Mouse (Mus musculus) liver, postnatal 0 days (tissue): ENCODE measurements at regions not wholly inside any gene's neighbourhood (a gene's known extent, or its start where the extent isn't known, plus 50 kb on each side); places are given as distances from the start of the nearest gene placed in this dataset.

Source experiments
- ATAC-seq: fragments of 200-750 bp; cut with Nextera tagmentation; 2 replicates; pipeline ENCODE4 v1.8.0; 2017; ENCODE audit warnings: mild to moderate bottlenecking, moderate library complexity
- DNase-seq: peaks from one replicate; pipeline ENCODE4 v3.0.0-alpha.2; 2016
- H3K27ac ChIP-seq: fragments of 300-500 bp; sonication (generic); 2 replicates; pipeline ENCODE4 v1.5.1; 2014; ENCODE audit warnings: antibody characterized with exemption, moderate library complexity, mild to moderate bottlenecking, low read depth
- H3K27me3 ChIP-seq: fragments of 300-500 bp; sonication (generic); 2 replicates; pipeline ENCODE4 v1.6.1; 2014; ENCODE audit warnings: low read length, control low read depth, mixed read lengths; ENCODE audit not compliant: insufficient read depth
- H3K36me3 ChIP-seq: fragments of 300-500 bp; sonication (generic); replicated peaks from 2 replicates; pipeline ENCODE4 v1.6.1; 2014; ENCODE audit warnings: mild to moderate bottlenecking, control low read depth, low read length, moderate library complexity, mixed read lengths; ENCODE audit not compliant: insufficient read depth
- H3K4me1 ChIP-seq: fragments of 300-500 bp; sonication (generic); 2 replicates; pipeline ENCODE4 v1.6.1; 2014; ENCODE audit warnings: antibody characterized with exemption, mild to moderate bottlenecking, control low read depth; ENCODE audit not compliant: insufficient read depth
- H3K4me2 ChIP-seq: fragments of 300-500 bp; sonication (generic); 2 replicates; pipeline ENCODE4 v1.6.1; 2014; ENCODE audit warnings: low read depth, mild to moderate bottlenecking, low read length, moderate library complexity, mixed read lengths
- H3K4me3 ChIP-seq: fragments of 300-500 bp; sonication (generic); 2 replicates; pipeline ENCODE4 v1.5.1; 2014; ENCODE audit warnings: low read depth, low read length
- H3K9ac ChIP-seq: fragments of 300-500 bp; sonication (generic); replicated peaks from 2 replicates; pipeline ENCODE4 v1.6.1; 2014; ENCODE audit warnings: mild to moderate bottlenecking, moderate library complexity
- H3K9me3 ChIP-seq: fragments of 300-500 bp; sonication (generic); 2 replicates; pipeline ENCODE4 v1.6.1; 2016; ENCODE audit warnings: mild to moderate bottlenecking, control low read depth, low read length, mixed read lengths
- CTCF ChIP-seq: sonication (generic); IDR thresholded peaks from 2 replicates; pipeline ENCODE4 v1.5.1; 2016; ENCODE audit warnings: antibody characterized with exemption, low read depth
- EP300 ChIP-seq: IDR thresholded peaks from 2 replicates; pipeline ENCODE4 v1.6.1; 2016; ENCODE audit warnings: antibody characterized with exemption, low read depth, mild to moderate bottlenecking
- WGBS: fragments of 180-500 bp; shearing (Covaris S2); extraction: QIAGEN DNeasy Blood & Tissue Kit; methylation state at CpG from one replicate; pipeline ENCODE4 v1.1.7; 2014; ENCODE audit not compliant: insufficient replicate concordance; 5-methylcytosine and 5-hydroxymethylcytosine counted together

DNA sequence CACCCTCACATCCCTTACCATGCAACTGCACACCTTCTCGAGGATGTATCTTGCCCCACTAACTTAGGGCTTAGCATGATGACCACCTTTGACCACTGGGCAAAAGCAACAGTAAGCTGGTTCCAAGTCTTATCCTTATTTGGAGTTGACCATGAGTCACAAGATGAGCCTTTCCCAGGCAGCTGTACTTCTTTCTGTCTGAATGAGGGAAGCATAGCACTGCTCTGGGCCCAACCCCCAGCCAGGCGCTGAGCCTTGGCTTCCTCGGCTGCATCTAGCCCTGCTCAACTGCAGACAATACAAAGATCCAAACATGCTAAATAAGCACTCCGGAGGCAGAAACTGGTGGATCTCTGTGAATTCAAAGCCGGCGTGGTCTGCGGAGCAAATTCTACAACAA is 392.9 kb downstream of the H2al1j start:
- no peaks in the 10 kb centered on the region for H3K27me3 ChIP-seq
- ATAC-seq (no peak), DNase-seq (no peak)
- H3K9me3 ChIP-seq: no peaks in the 10 kb centered on the region
- H3K9ac ChIP-seq: no peak overlapping the region
- H3K36me3 ChIP-seq: no peaks in the 10 kb centered on the region
- no peak overlapping the region for H3K4me2 ChIP-seq
- 74% methylated on average over 7 of the region's 7 CpGs for WGBS
- no peak for TF ChIP-seq EP300
- no peak for TF ChIP-seq CTCF
- no peaks in the 10 kb centered on the region for H3K4me1 ChIP-seq
- no peak overlapping the region for H3K4me3 ChIP-seq
- H3K27ac ChIP-seq: no peak overlapping the region

DNA sequence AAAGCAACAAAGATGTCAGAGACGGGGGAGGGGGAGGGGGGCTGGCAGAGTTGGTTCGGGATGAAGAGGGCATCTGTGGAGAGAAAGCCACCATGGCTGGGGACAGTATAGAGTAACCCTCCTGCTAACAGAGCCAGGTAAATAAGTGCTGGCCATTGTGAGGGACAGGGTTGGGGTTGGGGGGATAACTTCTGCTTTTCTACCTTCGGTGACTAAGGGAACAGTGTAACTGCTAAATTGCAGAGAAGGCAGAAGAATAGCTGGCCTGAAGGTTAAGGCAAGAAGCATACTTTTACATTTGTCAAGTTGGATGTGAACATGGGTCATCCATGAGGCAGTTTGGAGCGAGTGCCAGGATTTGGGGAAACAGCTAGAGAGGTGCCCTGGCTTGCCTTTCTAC is 395.1 kb downstream of the H2al1j start:
- H3K9me3 ChIP-seq: no peaks in the 10 kb centered on the region
- 49% methylated on average over 4 of the region's 4 CpGs for WGBS
- no peak overlapping the region for H3K9ac ChIP-seq
- no peak overlapping the region for H3K27ac ChIP-seq
- no peak for TF ChIP-seq EP300
- TF ChIP-seq CTCF: no peak
- no peak overlapping the region for H3K4me2 ChIP-seq
- H3K4me3 ChIP-seq: no peak overlapping the region
- no peaks in the 10 kb centered on the region for H3K4me1 ChIP-seq
- DNase-seq (no peak), ATAC-seq (no peak)
- H3K27me3 ChIP-seq: no peaks in the 10 kb centered on the region
- no peaks in the 10 kb centered on the region for H3K36me3 ChIP-seq

DNA sequence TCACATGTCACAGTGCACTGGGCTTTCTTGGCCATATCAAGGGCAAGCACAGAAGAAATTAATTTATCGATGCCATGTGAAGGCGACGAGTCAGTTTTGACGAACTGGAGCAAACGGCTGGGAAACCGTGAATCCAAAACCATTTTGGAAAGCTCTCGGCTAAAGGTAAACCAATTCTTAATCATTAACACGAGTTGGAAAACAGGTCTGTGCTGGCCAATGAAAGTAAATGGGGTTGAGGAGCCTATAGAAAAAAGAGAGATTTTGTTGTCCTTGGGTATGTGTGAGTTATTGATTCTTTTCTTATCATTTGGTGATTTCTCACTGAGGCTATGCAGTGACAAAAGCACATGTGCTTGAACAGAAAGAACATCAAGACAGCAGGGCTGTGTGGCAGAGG is 397.1 kb downstream of the H2al1j start:
- Histone ChIP-seq H3K4me1 (no peaks in the 10 kb centered on the region), H3K4me2 (no peak overlapping the region), H3K4me3 (no peak overlapping the region), H3K27me3 (no peaks in the 10 kb centered on the region), H3K36me3 (no peaks in the 10 kb centered on the region), H3K9ac (no peak overlapping the region), H3K27ac (peak overlapping the region; percentile 48; the same call in 1 of the 2 replicates), H3K9me3 (no peaks in the 10 kb centered on the region)
- WGBS: 63% methylated on average over 8 of the region's 8 CpGs
- no peak for TF ChIP-seq CTCF
- no peak for TF ChIP-seq EP300
- ATAC-seq (peak; percentile 73), DNase-seq (no peak)

DNA sequence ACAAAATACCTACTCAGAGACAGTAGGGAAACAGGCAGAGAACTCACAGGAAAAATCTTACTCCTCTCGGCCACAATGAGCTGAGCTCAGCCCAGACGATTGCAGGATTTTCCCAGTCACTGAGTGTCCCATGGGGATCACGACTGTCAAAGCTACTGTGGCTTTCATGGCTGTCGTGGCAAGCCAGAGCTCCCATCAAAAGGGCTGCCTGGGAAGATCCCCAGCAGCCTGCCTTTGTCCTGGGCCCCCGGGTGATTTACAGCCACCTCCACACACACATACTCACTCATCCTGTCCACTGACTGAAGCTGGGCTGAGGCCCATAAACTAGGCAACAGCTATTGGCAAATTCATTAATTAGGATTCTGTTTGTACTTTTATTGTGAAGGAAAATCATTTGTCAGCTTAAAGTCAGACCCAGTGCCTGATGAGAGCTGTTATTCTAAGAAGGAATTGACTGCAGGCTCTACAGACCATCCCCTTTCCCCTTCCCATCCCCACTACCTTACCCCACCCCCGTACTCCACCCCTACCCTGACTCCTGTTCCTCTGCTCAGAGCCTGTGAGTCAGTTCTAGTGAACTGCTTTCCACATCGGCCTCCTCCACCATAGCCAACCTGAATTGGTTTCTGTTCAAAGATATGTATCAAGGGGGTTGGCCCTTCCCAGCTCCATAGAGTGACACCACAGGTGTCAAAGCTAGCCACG is 399.1 kb downstream of the H2al1j start:
- no peaks in the 10 kb centered on the region for H3K27me3 ChIP-seq
- H3K9ac ChIP-seq: no peak overlapping the region
- H3K4me3 ChIP-seq: no peak overlapping the region
- 50% methylated on average over 8 of the region's 8 CpGs for WGBS
- H3K36me3 ChIP-seq: no peaks in the 10 kb centered on the region
- no peaks in the 10 kb centered on the region for H3K4me1 ChIP-seq
- DNase-seq (no peak), ATAC-seq (no peak)
- no peak overlapping the region for H3K27ac ChIP-seq
- TF ChIP-seq EP300 (no peak), CTCF (no peak)
- no peaks in the 10 kb centered on the region for H3K9me3 ChIP-seq
- no peak overlapping the region for H3K4me2 ChIP-seq

DNA sequence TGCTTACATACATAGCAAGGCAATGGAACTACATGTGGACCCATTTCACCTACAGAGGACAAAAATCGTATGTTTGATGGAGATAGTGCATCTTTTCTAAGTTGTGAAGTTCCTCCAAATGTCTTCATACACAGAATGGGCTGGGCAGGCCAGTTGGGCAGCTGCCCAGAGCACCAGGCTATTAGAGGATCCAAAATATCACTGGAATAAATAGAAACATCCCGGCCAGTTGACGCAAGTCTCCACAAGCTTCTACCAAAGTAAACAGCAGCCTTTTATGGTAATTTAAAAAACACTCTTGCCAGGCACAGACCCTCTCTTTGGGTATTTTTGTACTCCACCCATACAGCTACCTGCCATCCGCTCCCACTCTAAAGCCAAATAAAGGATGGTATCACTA is 400.9 kb downstream of the H2al1j start:
- 60% methylated on average over 4 of the region's 4 CpGs for WGBS

DNA sequence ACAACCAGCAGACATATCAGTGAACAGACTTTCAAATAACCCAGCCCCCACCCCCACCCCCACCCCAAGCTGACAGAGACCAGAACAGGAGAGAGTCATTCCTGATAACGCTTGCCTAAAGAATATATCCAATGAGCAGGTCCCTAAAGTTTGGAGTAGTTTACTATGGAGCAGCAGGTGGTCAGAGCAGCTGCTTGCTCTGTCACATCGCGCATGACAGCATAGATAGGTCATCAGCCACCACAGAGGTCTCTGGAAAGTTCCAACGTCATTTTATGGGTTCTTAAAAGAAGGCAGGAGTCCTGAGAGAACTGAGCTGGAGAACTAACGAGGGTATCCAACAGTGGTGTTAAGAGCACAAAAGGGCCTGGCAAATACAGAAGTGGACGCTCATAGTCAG is 402.4 kb downstream of the H2al1j start:
- H3K27me3 ChIP-seq: peaks cover 2% of the 10 kb centered on the region; the same call in 1 of the 2 replicates
- TF ChIP-seq EP300 (no peak), CTCF (no peak)
- H3K36me3 ChIP-seq: no peaks in the 10 kb centered on the region
- H3K9me3 ChIP-seq: no peaks in the 10 kb centered on the region
- H3K4me3 ChIP-seq: no peak overlapping the region
- DNase-seq: no peak
- 69% methylated on average over 6 of the region's 6 CpGs for WGBS
- no peak overlapping the region for H3K9ac ChIP-seq
- no peak for ATAC-seq
- no peak overlapping the region for H3K4me2 ChIP-seq
- no peak overlapping the region for H3K27ac ChIP-seq
- H3K4me1 ChIP-seq: no peaks in the 10 kb centered on the region

More for the DNA sequence above, 400.9 kb downstream of the H2al1j start:
- Histone ChIP-seq H3K9ac (no peak overlapping the region), H3K4me3 (no peak overlapping the region), H3K9me3 (no peaks in the 10 kb centered on the region), H3K27me3 (peaks cover 2% of the 10 kb centered on the region; the same call in 1 of the 2 replicates), H3K36me3 (no peaks in the 10 kb centered on the region), H3K27ac (no peak overlapping the region), H3K4me2 (no peak overlapping the region), H3K4me1 (no peaks in the 10 kb centered on the region)
- DNase-seq (no peak), ATAC-seq (no peak)
- TF ChIP-seq CTCF (no peak), EP300 (no peak)

DNA sequence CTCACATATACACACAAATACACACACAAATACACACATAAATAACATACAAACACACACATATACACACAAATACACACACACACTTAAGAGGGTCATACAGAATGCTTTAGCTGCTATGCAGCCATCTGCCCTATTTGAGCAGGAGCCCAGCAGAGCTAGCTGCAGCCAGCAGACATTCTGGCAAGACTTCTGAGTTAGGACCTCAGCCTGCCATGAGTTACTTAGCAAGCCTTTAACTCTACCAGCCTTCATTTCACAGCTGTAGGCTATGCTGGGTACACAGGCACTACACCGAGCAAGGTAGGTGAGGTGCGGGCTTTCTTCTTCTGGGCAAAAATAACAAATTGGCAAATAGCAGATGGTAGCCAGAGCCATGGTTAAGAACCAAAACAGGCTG is 404.7 kb downstream of the H2al1j start:
- no peak for ATAC-seq
- Histone ChIP-seq H3K9me3 (no peaks in the 10 kb centered on the region), H3K4me1 (no peaks in the 10 kb centered on the region), H3K4me2 (no peak overlapping the region), H3K27me3 (peaks cover 5% of the 10 kb centered on the region; the same call in 1 of the 2 replicates), H3K9ac (no peak overlapping the region), H3K27ac (no peak overlapping the region), H3K36me3 (no peaks in the 10 kb centered on the region), H3K4me3 (no peak overlapping the region)
- TF ChIP-seq EP300 (no peak), CTCF (no peak)
- no peak for DNase-seq
- WGBS: 78% methylated on average over 2 of the region's 2 CpGs
